Mouse (Mus musculus): ENCODE data around the gene S100a4. TPM values are rescaled to one million over a fixed set of nuclear protein-coding genes. Genes with fewer than 3 reads are reported as not detected.

Gene S100a4
- total and polyA plus RNA-seq, 2 experiments from 2014 or later: 2.5 TPM; not detected in 1

- Histone ChIP-seq H3K36me3 (ENCODE audit: insufficient read depth, low read length) (no peaks in the 10 kb centered on the region), H3K27ac (ENCODE audit: low read depth, low read length) (no peak overlapping the region), H3K9me3 (ENCODE audit: low read length) (no peaks in the 10 kb centered on the region), H3K27me3 (ENCODE audit: insufficient read depth, low read length) (no peaks in the 10 kb centered on the region), H3K4me2 (ENCODE audit: low read depth, low read length, poor library complexity, severe bottlenecking) (no peak overlapping the region), H3K9ac (replicated peaks; ENCODE audit: low read length, poor library complexity, severe bottlenecking) (no peak overlapping the region), H3K4me1 (ENCODE audit: insufficient read depth, low read length) (no peaks in the 10 kb centered on the region), H3K4me3 (ENCODE audit: low read depth, low read length) (no peak overlapping the region)
- TF ChIP-seq CTCF (IDR thresholded peaks at IDR 0.05): no peak
- no peak for DNase-seq (ENCODE audit: low spot score)
- ATAC-seq (ENCODE audit: low FRiP score): no peak
- 91% methylated on average over 1 of the region's 1 CpGs for WGBS
Measured at GRCm38 (mm10) chr3:90647291-90647690, 43.7 kb downstream of the S100a4 start.

GRCm38 (mm10) chr3:90648981-90649380 is 45.4 kb downstream of the S100a4 start:
- no peak for ATAC-seq (ENCODE audit: low FRiP score)
- Histone ChIP-seq H3K9ac (replicated peaks; ENCODE audit: low read length, poor library complexity, severe bottlenecking) (no peak overlapping the region), H3K27ac (ENCODE audit: low read depth, low read length) (no peak overlapping the region), H3K4me1 (ENCODE audit: insufficient read depth, low read length) (no peaks in the 10 kb centered on the region), H3K27me3 (ENCODE audit: insufficient read depth, low read length) (no peaks in the 10 kb centered on the region), H3K4me2 (ENCODE audit: low read depth, low read length, poor library complexity, severe bottlenecking) (no peak overlapping the region), H3K4me3 (ENCODE audit: low read depth, low read length) (no peak overlapping the region), H3K36me3 (ENCODE audit: insufficient read depth, low read length) (no peaks in the 10 kb centered on the region), H3K9me3 (ENCODE audit: low read length) (no peaks in the 10 kb centered on the region)
- no peak for TF ChIP-seq CTCF (IDR thresholded peaks at IDR 0.05)
- no peak for DNase-seq (ENCODE audit: low spot score)

GRCm38 (mm10) chr3:90649832-90650231 is 46.3 kb downstream of the S100a4 start:
- Histone ChIP-seq H3K9me3 (ENCODE audit: low read length) (no peaks in the 10 kb centered on the region), H3K36me3 (ENCODE audit: insufficient read depth, low read length) (no peaks in the 10 kb centered on the region), H3K27ac (ENCODE audit: low read depth, low read length) (no peak overlapping the region), H3K4me1 (ENCODE audit: insufficient read depth, low read length) (no peaks in the 10 kb centered on the region), H3K4me3 (ENCODE audit: low read depth, low read length) (no peak overlapping the region), H3K4me2 (ENCODE audit: low read depth, low read length, poor library complexity, severe bottlenecking) (no peak overlapping the region), H3K9ac (replicated peaks; ENCODE audit: low read length, poor library complexity, severe bottlenecking) (no peak overlapping the region), H3K27me3 (ENCODE audit: insufficient read depth, low read length) (no peaks in the 10 kb centered on the region)
- no peak for TF ChIP-seq CTCF (IDR thresholded peaks at IDR 0.05)
- ATAC-seq (ENCODE audit: low FRiP score) (no peak), DNase-seq (ENCODE audit: low spot score) (no peak)
- 88% methylated on average over 2 of the region's 2 CpGs for WGBS

GRCm38 (mm10) chr3:90652878-90653508 is 49.4 kb downstream of the S100a4 start:
- DNase-seq (ENCODE audit: low spot score) (peak; percentile 90), ATAC-seq (ENCODE audit: low FRiP score) (peak; percentile 74)
- Histone ChIP-seq H3K4me2 (ENCODE audit: low read depth, low read length, poor library complexity, severe bottlenecking) (no peak overlapping the region), H3K9me3 (ENCODE audit: low read length) (no peaks in the 10 kb centered on the region), H3K27ac (ENCODE audit: low read depth, low read length) (no peak overlapping the region), H3K9ac (replicated peaks; ENCODE audit: low read length, poor library complexity, severe bottlenecking) (no peak overlapping the region), H3K27me3 (ENCODE audit: insufficient read depth, low read length) (no peaks in the 10 kb centered on the region), H3K4me1 (ENCODE audit: insufficient read depth, low read length) (no peaks in the 10 kb centered on the region), H3K4me3 (ENCODE audit: low read depth, low read length) (no peak overlapping the region), H3K36me3 (ENCODE audit: insufficient read depth, low read length) (no peaks in the 10 kb centered on the region)
- TF ChIP-seq CTCF (IDR thresholded peaks at IDR 0.05): peak; percentile 89
- WGBS: 38% methylated on average over 5 of the region's 5 CpGs

GRCm38 (mm10) chr3:90653717-90654116 is 50.1 kb downstream of the S100a4 start, which contains the start of gene S100a7a:
TSS of gene S100a7a (plus strand) at chr3:90654017.
- Histone ChIP-seq H3K27me3 (ENCODE audit: insufficient read depth, low read length) (no peaks in the 10 kb centered on the region), H3K4me1 (ENCODE audit: insufficient read depth, low read length) (no peaks in the 10 kb centered on the region), H3K4me3 (ENCODE audit: low read depth, low read length) (no peak within 1 kb of the TSS), H3K9ac (replicated peaks; ENCODE audit: low read length, poor library complexity, severe bottlenecking) (no peak within 1 kb of the TSS), H3K36me3 (ENCODE audit: insufficient read depth, low read length) (no peaks in the 10 kb centered on the region), H3K9me3 (ENCODE audit: low read length) (no peaks in the 10 kb centered on the region), H3K27ac (ENCODE audit: low read depth, low read length) (no peak within 1 kb of the TSS), H3K4me2 (ENCODE audit: low read depth, low read length, poor library complexity, severe bottlenecking) (no peak within 1 kb of the TSS)
- no peak for ATAC-seq (ENCODE audit: low FRiP score)
- no peak for DNase-seq (ENCODE audit: low spot score)
- no peak for TF ChIP-seq CTCF (IDR thresholded peaks at IDR 0.05)

Other genes starting within 250 kb of the S100a4 start
- 64.8 and 86.6 TPM in 2 replicates for gene Slc27a3, start 213.8 kb upstream of the S100a4 start, total RNA-seq (2014; rRNA removed)
- gene Slc27a3, start 213.8 kb upstream of the S100a4 start, polyA plus RNA-seq (2015; fragmentation: Nextera tagmentation; extraction: Ambion mirVana): 30.8 and 31.4 TPM in 2 replicates
- gene Ints3, start 170.1 kb upstream of the S100a4 start, total RNA-seq (2014; rRNA removed): 58.5 and 61.8 TPM in 2 replicates
- gene Ints3, start 170.1 kb upstream of the S100a4 start, polyA plus RNA-seq (2015; fragmentation: Nextera tagmentation; extraction: Ambion mirVana): 19.7 and 22.3 TPM in 2 replicates
- gene Npr1, start 137.9 kb upstream of the S100a4 start, total RNA-seq (2014; rRNA removed): 4.0 and 4.1 TPM in 2 replicates
- gene Npr1, start 137.9 kb upstream of the S100a4 start, polyA plus RNA-seq (2015; fragmentation: Nextera tagmentation; extraction: Ambion mirVana): 1.5 and 2.0 TPM in 2 replicates
- 136 and 147 TPM in 2 replicates for gene Ilf2, start 127.6 kb upstream of the S100a4 start, total RNA-seq (2014; rRNA removed)
- gene Ilf2, start 127.6 kb upstream of the S100a4 start, polyA plus RNA-seq (2015; fragmentation: Nextera tagmentation; extraction: Ambion mirVana): 177 and 182 TPM in 2 replicates
- 41.2 and 51.9 TPM in 2 replicates for gene Snapin, start 112.7 kb upstream of the S100a4 start, total RNA-seq (2014; rRNA removed)
- gene Snapin, start 112.7 kb upstream of the S100a4 start, polyA plus RNA-seq (2015; fragmentation: Nextera tagmentation; extraction: Ambion mirVana): 93.5 and 97.2 TPM in 2 replicates
- gene Chtop, start 94.3 kb upstream of the S100a4 start, total RNA-seq (2014; rRNA removed): 233 and 254 TPM in 2 replicates
- gene Chtop, start 94.3 kb upstream of the S100a4 start, polyA plus RNA-seq (2015; fragmentation: Nextera tagmentation; extraction: Ambion mirVana): 154 and 163 TPM in 2 replicates
- 16.4 and 27.5 TPM in 2 replicates for gene S100a1, start 89.4 kb upstream of the S100a4 start, total RNA-seq (2014; rRNA removed)
- gene S100a1, start 89.4 kb upstream of the S100a4 start, polyA plus RNA-seq (2015; fragmentation: Nextera tagmentation; extraction: Ambion mirVana): 54.2 and 59.9 TPM in 2 replicates
- 4.5 and 7.3 TPM in 2 replicates for gene S100a13, start 89.3 kb upstream of the S100a4 start, total RNA-seq (2014; rRNA removed)
- gene S100a13, start 89.3 kb upstream of the S100a4 start, polyA plus RNA-seq (2015; fragmentation: Nextera tagmentation; extraction: Ambion mirVana): 20.3 and 21.1 TPM in 2 replicates
- gene S100a14, start 76.9 kb upstream of the S100a4 start, total RNA-seq (2014; rRNA removed): 0.55 TPM in 1 of 2 replicates, not detected in the other
- not detected in 2 replicates for gene S100a14, start 76.9 kb upstream of the S100a4 start, polyA plus RNA-seq (2015; fragmentation: Nextera tagmentation; extraction: Ambion mirVana)
- 38.4 and 76.1 TPM in 2 replicates for gene S100a16, start 66.5 kb upstream of the S100a4 start, total RNA-seq (2014; rRNA removed)
- 65.5 and 74.7 TPM in 2 replicates for gene S100a16, start 66.5 kb upstream of the S100a4 start, polyA plus RNA-seq (2015; fragmentation: Nextera tagmentation; extraction: Ambion mirVana)
- 0.19 and 3.5 TPM in 2 replicates for gene S100a3, start 43.2 kb upstream of the S100a4 start, total RNA-seq (2014; rRNA removed)
- 0.81 and 0.90 TPM in 2 replicates for gene S100a3, start 43.2 kb upstream of the S100a4 start, polyA plus RNA-seq (2015; fragmentation: Nextera tagmentation; extraction: Ambion mirVana)
- gene S100a2, start 13.5 kb upstream of the S100a4 start, total RNA-seq (2014; rRNA removed): not detected in 2 replicates
- not detected in 2 replicates for gene S100a2, start 13.5 kb upstream of the S100a4 start, polyA plus RNA-seq (2015; fragmentation: Nextera tagmentation; extraction: Ambion mirVana)
- gene Gm42674, start 1.9 kb upstream of the S100a4 start, total RNA-seq (2014; rRNA removed): 1.6 TPM in 1 of 2 replicates, not detected in the other
- gene Gm42674, start 1.9 kb upstream of the S100a4 start, polyA plus RNA-seq (2015; fragmentation: Nextera tagmentation; extraction: Ambion mirVana): not detected in 2 replicates
- gene S100a5, start 4.8 kb downstream of the S100a4 start, total RNA-seq (2014; rRNA removed): not detected in 2 replicates
- 0.43 TPM in 1 of 2 replicates, not detected in the other for gene S100a5, start 4.8 kb downstream of the S100a4 start, polyA plus RNA-seq (2015; fragmentation: Nextera tagmentation; extraction: Ambion mirVana)
- 13.8 and 14.3 TPM in 2 replicates for gene S100a6, start 9.1 kb downstream of the S100a4 start, total RNA-seq (2014; rRNA removed)
- 42.3 and 50.9 TPM in 2 replicates for gene S100a6, start 9.1 kb downstream of the S100a4 start, polyA plus RNA-seq (2015; fragmentation: Nextera tagmentation; extraction: Ambion mirVana)
- not detected in 2 replicates for gene S100a7a, start 50.2 kb downstream of the S100a4 start, total RNA-seq (2014; rRNA removed)
- gene S100a7a, start 50.2 kb downstream of the S100a4 start, polyA plus RNA-seq (2015; fragmentation: Nextera tagmentation; extraction: Ambion mirVana): not detected in 2 replicates
- gene S100a8, start 65.2 kb downstream of the S100a4 start, total RNA-seq (2014; rRNA removed): 0.93 and 1.8 TPM in 2 replicates
- 2.2 and 4.2 TPM in 2 replicates for gene S100a8, start 65.2 kb downstream of the S100a4 start, polyA plus RNA-seq (2015; fragmentation: Nextera tagmentation; extraction: Ambion mirVana)
- 5.5 TPM in 1 of 2 replicates, not detected in the other for gene S100a9, start 92.0 kb downstream of the S100a4 start, total RNA-seq (2014; rRNA removed)
- gene S100a9, start 92.0 kb downstream of the S100a4 start, polyA plus RNA-seq (2015; fragmentation: Nextera tagmentation; extraction: Ambion mirVana): 2.1 and 2.2 TPM in 2 replicates
- not detected in 2 replicates for gene Pglyrp4, start 123.1 kb downstream of the S100a4 start, total RNA-seq (2014; rRNA removed)
- not detected in 2 replicates for gene Pglyrp4, start 123.1 kb downstream of the S100a4 start, polyA plus RNA-seq (2015; fragmentation: Nextera tagmentation; extraction: Ambion mirVana)
- not detected in 2 replicates for gene Gm5849, start 174.1 kb downstream of the S100a4 start, total RNA-seq (2014; rRNA removed)
- not detected in 2 replicates for gene Gm5849, start 174.1 kb downstream of the S100a4 start, polyA plus RNA-seq (2015; fragmentation: Nextera tagmentation; extraction: Ambion mirVana)

Measured in midbrain, postnatal 0 days (tissue).